Mouse (Mus musculus) kidney, adult 2 months (tissue): Measurements from ENCODE around the gene Slc6a19. TPM values are rescaled to one million over a fixed set of nuclear protein-coding genes. Genes with fewer than 3 reads are reported as not detected.
"Not testable (repeated sequence)": the region's sequence is repeated elsewhere in the genome, so short reads cannot be mapped to it uniquely, and the experiment has no call there.

Source experiments
- DNase-seq: peaks from one replicate; pipeline ENCODE4 v3.0.0; 2021
- H3K27ac ChIP-seq: fragments of 200-500 bp; 2 replicates; pipeline ENCODE4 v1.5.1; 2012; ENCODE audit warnings: low read depth, low read length, control low read depth, inconsistent platforms; ENCODE audit not compliant: insufficient read depth
- H3K27me3 ChIP-seq: fragments of 200-500 bp; replicated peaks from 2 replicates; pipeline ENCODE4 v1.6.1; 2012; ENCODE audit warnings: mild to moderate bottlenecking, moderate library complexity, low read length, inconsistent platforms; ENCODE audit not compliant: control insufficient read depth, insufficient read depth
- H3K36me3 ChIP-seq: fragments of 200-500 bp; 2 replicates; pipeline ENCODE4 v1.6.1; 2012; ENCODE audit warnings: mild to moderate bottlenecking, moderate library complexity, low read length, inconsistent platforms; ENCODE audit not compliant: control insufficient read depth, insufficient read depth
- H3K4me1 ChIP-seq: fragments of 200-500 bp; 2 replicates; pipeline ENCODE4 v1.6.1; 2011; ENCODE audit warnings: low read length; ENCODE audit not compliant: control insufficient read depth, insufficient read depth
- H3K4me3 ChIP-seq: fragments of 200-500 bp; 2 replicates; pipeline ENCODE4 v1.5.1; 2011; ENCODE audit warnings: mild to moderate bottlenecking, low read depth, low read length, control low read depth; ENCODE audit not compliant: insufficient read depth
- CTCF ChIP-seq: fragments of 200-500 bp; conservative IDR thresholded peaks from 2 replicates; pipeline ENCODE4 v1.5.1; 2011; ENCODE audit warnings: low read depth, mild to moderate bottlenecking, control low read depth, low read length, moderate library complexity, mixed read lengths; ENCODE audit not compliant: insufficient read depth, insufficient read length
- POLR2A ChIP-seq: fragments of 200-500 bp; IDR thresholded peaks from one replicate; pipeline ENCODE4 v1.6.1; 2011; ENCODE audit warnings: low read depth, low read length, control low read depth
- WGBS: fragments of 180-500 bp; shearing (Covaris S2); methylation state at CpG from one replicate; pipeline ENCODE4 v1.1.7; 2018; 5-methylcytosine and 5-hydroxymethylcytosine counted together
- polyA plus RNA-seq: library from polyadenylated mRNA; depleted of rRNA; stranded (reverse); fragments of >200 nt; gene quantifications from 2 replicates; pipeline ENCODE4 v1.2.3, GENCODE M21; 2012; rRNA removed

Gene Slc6a19
- 884 and 1,011 TPM in 2 replicates for polyA plus RNA-seq

DNA sequence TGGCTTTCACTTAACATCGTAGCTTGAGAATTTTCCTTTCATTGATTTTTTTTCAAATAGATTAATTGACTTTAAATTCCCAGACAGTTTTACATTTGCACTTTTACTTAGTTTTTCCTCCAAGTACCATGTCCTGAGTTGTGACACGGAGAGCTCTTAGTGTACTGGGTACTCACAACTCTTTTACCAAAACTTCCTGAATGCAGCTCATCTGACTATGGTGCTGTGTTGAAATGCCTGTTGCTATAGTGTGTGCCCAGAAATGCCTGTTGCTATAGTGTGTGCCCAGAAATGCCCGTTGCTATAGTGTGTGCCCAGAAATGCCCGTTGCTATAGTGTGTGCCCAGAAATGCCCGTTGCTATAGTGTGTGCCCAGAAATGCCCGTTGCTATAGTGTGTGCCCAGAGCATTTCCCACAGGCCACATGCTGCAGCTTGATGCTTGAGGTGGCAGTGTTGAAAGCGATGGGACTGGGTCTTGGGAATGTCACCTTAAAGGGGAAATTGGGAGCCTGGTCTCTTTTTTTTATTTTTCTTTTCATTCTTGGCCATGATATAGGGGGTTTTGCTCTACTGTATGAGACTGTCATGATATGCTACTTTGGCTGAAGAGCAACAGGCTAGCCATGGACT lies at the start of gene Slc6a19:
TSS of gene Slc6a19 (minus strand) at position 172 of the 632 bp plus-strand sequence.
- 93% methylated on average over 7 of the region's 7 CpGs for WGBS
- Histone ChIP-seq H3K4me1 (no peaks in the 10 kb centered on the region; the same call in 1 of the 2 replicates), H3K4me3 (no peak within 1 kb of the TSS), H3K27me3 (no peaks in the 10 kb centered on the region), H3K36me3 (no peaks in the 10 kb centered on the region), H3K27ac (no peak within 1 kb of the TSS)
- no peak for DNase-seq
- TF ChIP-seq CTCF = no peak
- TF ChIP-seq POLR2A = no peak

DNA sequence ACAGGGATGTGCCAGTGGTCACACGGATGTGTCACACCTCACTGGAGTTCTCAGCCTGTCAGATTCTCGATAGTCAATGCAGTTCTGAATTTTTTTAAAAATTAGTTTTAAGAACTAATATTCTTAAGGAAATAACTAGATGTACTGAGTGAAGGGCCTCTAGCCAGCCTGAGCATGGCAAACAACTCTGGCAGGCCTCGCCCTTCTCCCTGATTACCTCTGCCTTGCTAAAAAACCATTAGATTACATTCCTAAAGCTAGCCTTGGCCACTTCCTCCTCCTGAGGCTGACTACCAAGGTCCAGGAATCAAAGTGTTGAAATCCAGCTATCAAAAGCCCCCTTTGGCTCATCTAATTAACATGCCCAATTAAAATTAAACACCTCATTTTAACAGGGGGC lies 46.6 kb upstream of the Slc6a19 start:
- no peak for TF ChIP-seq CTCF
- no peak for TF ChIP-seq POLR2A
- WGBS = 88% methylated on average over 3 of the region's 3 CpGs
- Histone ChIP-seq H3K4me3 (no peak overlapping the region), H3K4me1 (peaks cover 10% of the 10 kb centered on the region), H3K27ac (no peak overlapping the region), H3K27me3 (no peaks in the 10 kb centered on the region), H3K36me3 (no peaks in the 10 kb centered on the region)
- no peak for DNase-seq

GRCm38 (mm10) chr13:73750435-73750834 lies 45.8 kb upstream of the Slc6a19 start:
- 43% methylated on average over 6 of the region's 6 CpGs for WGBS
- H3K27ac ChIP-seq = no peak overlapping the region
- H3K27me3 ChIP-seq = no peaks in the 10 kb centered on the region
- H3K4me1 ChIP-seq = peaks cover 5% of the 10 kb centered on the region; the same call in 1 of the 2 replicates
- peak; percentile 80 for DNase-seq
- H3K4me3 ChIP-seq = no peak overlapping the region
- TF ChIP-seq POLR2A (no peak), CTCF (no peak)
- no peaks in the 10 kb centered on the region for H3K36me3 ChIP-seq

- Histone ChIP-seq H3K27ac (no peak overlapping the region), H3K36me3 (no peaks in the 10 kb centered on the region), H3K4me3 (no peak overlapping the region), H3K4me1 (peaks cover 4% of the 10 kb centered on the region; the same call in 1 of the 2 replicates), H3K27me3 (no peaks in the 10 kb centered on the region)
- DNase-seq = peak; percentile 66
- WGBS = 49% methylated on average over 15 of the region's 15 CpGs
- TF ChIP-seq CTCF (peak; percentile 80), POLR2A (no peak)
These were observed 44.2 kb upstream of the Slc6a19 start for GRCm38 (mm10) chr13:73748663-73749440.

GRCm38 (mm10) chr13:73743662-73744061 lies 39.0 kb upstream of the Slc6a19 start:
- H3K36me3 ChIP-seq = no peaks in the 10 kb centered on the region
- WGBS = 77% methylated on average over 3 of the region's 3 CpGs
- TF ChIP-seq CTCF = no peak
- no peak for TF ChIP-seq POLR2A
- no peak for DNase-seq
- no peaks in the 10 kb centered on the region for H3K4me1 ChIP-seq
- no peak overlapping the region for H3K4me3 ChIP-seq
- no peak overlapping the region for H3K27ac ChIP-seq
- no peaks in the 10 kb centered on the region for H3K27me3 ChIP-seq

- 79% methylated on average over 4 of the region's 4 CpGs for WGBS
- Histone ChIP-seq H3K27me3 (no peaks in the 10 kb centered on the region), H3K36me3 (no peaks in the 10 kb centered on the region), H3K27ac (no peak overlapping the region), H3K4me1 (no peaks in the 10 kb centered on the region), H3K4me3 (no peak overlapping the region)
- no peak for DNase-seq
- TF ChIP-seq CTCF (no peak), POLR2A (no peak)
These were observed 38.3 kb upstream of the Slc6a19 start for GRCm38 (mm10) chr13:73742944-73743343.

DNA sequence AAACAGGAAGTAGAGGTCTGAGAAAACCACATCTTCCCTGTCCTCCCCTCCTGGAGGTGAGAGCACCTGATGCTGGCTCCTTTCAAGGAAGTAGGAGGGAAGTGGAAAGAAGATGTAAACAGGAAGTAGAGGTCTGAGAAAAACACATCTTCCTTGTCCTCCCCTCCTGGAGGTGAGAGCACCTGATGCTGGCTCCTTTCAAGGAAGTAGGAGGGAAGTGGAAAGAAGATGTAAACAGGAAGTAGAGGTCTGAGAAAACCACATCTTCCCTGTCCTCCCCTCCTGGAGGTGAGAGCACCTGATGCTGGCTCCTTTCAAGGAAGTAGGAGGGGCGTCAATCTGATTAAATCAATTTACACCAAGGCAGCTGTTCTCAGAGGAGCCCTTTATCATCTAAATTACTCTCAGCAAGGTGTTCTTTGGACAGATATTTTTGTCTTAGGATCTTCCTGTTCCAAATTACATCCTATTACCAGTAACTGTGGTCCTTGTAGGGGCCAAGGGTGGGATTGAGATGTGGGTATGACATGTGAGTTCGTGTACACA lies 35.8 kb upstream of the Slc6a19 start:
- not testable (repeated sequence) for H3K27me3 ChIP-seq, H3K4me3 ChIP-seq, DNase-seq, H3K27ac ChIP-seq, H3K36me3 ChIP-seq, H3K4me1 ChIP-seq
- WGBS = 37% methylated on average over 2 of the region's 2 CpGs
